In the genomic region with DNA sequence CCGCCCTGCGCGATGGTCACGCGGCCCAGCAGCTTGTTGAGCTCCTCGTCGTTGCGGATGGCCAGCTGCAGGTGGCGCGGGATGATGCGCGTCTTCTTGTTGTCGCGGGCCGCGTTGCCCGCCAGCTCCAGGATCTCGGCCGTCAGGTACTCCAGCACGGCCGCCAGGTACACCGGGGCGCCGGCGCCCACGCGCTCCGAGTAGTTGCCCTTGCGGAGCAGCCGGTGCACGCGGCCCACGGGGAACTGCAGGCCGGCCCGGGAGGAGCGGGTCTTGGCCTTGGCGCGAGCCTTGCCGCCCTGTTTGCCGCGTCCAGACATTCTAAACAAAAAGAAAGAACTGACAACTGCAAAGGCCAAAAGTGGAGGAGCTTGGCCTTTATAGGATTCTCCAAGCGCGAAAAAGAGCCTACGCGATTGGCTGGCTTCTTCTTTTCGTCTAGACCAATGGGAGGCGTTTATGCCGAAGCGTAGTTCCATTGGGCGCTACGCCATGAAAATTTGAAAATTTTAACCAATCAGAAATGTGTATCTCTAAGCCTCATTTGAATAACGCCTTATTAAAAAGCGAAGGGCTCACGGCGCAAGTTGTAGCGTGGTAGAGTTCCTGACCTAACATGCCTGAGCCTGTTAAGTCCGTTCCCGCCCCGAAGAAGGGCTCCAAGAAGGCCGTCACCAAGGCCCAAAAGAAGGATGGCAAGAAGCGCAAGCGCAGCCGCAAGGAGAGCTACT, we compare ENCODE assay signal across 1 mouse cellular context.
A peak's percentile ranks its signal among the peaks of the same experiment; 100 is the strongest.
TF ChIP-seq lines count a peak whose summit lies in the region.

A gene (minus strand): TSS at position 320 of the 731 bp plus-strand sequence.
A gene (plus strand): TSS at position 563 of the 731 bp plus-strand sequence.

TF ChIP-seq in CH12.LX, 34 proteins besides CTCF, POLR2A, EP300 and RAD21:
- peak; percentile 3; the same call in 1 of the 2 replicates for TF ChIP-seq POLR2AphosphoS2 (IDR thresholded peaks at IDR 0.05; ENCODE audit: low read depth, low read length)
- peak; percentile 15; the same call in 1 of the 2 replicates for TF ChIP-seq MXI1 (IDR thresholded peaks at IDR 0.05; ENCODE audit: low read depth, low read length)
- TF ChIP-seq E2F4 (IDR thresholded peaks at IDR 0.05; ENCODE audit: insufficient replicate concordance, low read depth, low read length), result peak; percentile 94
- TF ChIP-seq NRF1 (IDR thresholded peaks at IDR 0.05; ENCODE audit: low read depth, low read length), result peak; percentile 68
- TF ChIP-seq UBTF (IDR thresholded peaks at IDR 0.05; ENCODE audit: low read depth, low read length), result 0 out of 2 replicates have a peak, but pooled peaks have one; percentile 64
- TF ChIP-seq HCFC1 (IDR thresholded peaks at IDR 0.05; ENCODE audit: low read depth, low read length), result peak; percentile 50; the same call in 1 of the 2 replicates
- peak; percentile 91 for TF ChIP-seq CHD2 (IDR thresholded peaks at IDR 0.05; ENCODE audit: low read length)
- TF ChIP-seq CHD1 (IDR thresholded peaks at IDR 0.05; ENCODE audit: low read depth, low read length), result peak; percentile 89; the same call in 1 of the 2 replicates
- peak; percentile 33; the same call in 1 of the 2 replicates for TF ChIP-seq MYC (IDR thresholded peaks at IDR 0.05; ENCODE audit: low read depth, low read length)
- TF ChIP-seq MAX (IDR thresholded peaks at IDR 0.05; ENCODE audit: low read length), result peak; percentile 58
- TF ChIP-seq TBP (conservative IDR thresholded peaks at IDR 0.05; ENCODE audit: low read depth, low read length), result peak; percentile 99
- peak; percentile 49 for TF ChIP-seq NELFE (IDR thresholded peaks at IDR 0.05; ENCODE audit: low read depth, low read length)
